Mouse (Mus musculus) skeletal muscle tissue, adult 2 months (tissue): ENCODE data around the gene Carns1.
A peak's percentile ranks its signal among the peaks of the same experiment; 100 is the strongest.
"Not testable (repeated sequence)": the region's sequence is repeated elsewhere in the genome, so short reads cannot be mapped to it uniquely, and the experiment has no call there.

ENCODE experiments used
- DNase-seq: peaks from one replicate; pipeline ENCODE4 v3.0.0-alpha.2; 2012; ENCODE audit warnings: low read depth, low spot score

The Carns1 gene

GRCm38 (mm10) chr19:4131768-4132167 is 43.5 kb downstream of the Carns1 start:
- no peak for DNase-seq

- no peak for DNase-seq
Measured at GRCm38 (mm10) chr19:4131075-4131474, 44.2 kb downstream of the Carns1 start.

GRCm38 (mm10) chr19:4130106-4130505 is 45.2 kb downstream of the Carns1 start:
- no peak for DNase-seq

- DNase-seq: no peak
Measured at GRCm38 (mm10) chr19:4129462-4129861, 45.8 kb downstream of the Carns1 start.

GRCm38 (mm10) chr19:4126759-4127495 is 48.4 kb downstream of the Carns1 start:
- DNase-seq: no peak

- DNase-seq: peak; percentile 97
Measured at GRCm38 (mm10) chr19:4125741-4126696, 49.3 kb downstream of the Carns1 start, which contains the start of gene Aip. Aip (minus strand) TSS chr19:4125858.

- not testable (repeated sequence) for DNase-seq
Measured at GRCm38 (mm10) chr19:4125268-4125667, 50.0 kb downstream of the Carns1 start.

GRCm38 (mm10) chr19:4124432-4124831 is 50.8 kb downstream of the Carns1 start:
- no peak for DNase-seq

GRCm38 (mm10) chr19:4122411-4123370 is 52.6 kb downstream of the Carns1 start:
- no peak for DNase-seq

GRCm38 (mm10) chr19:4121896-4122295 is 53.4 kb downstream of the Carns1 start:
- DNase-seq: not testable (repeated sequence)

- peak; percentile 98 for DNase-seq
Measured at GRCm38 (mm10) chr19:4121097-4121805, 54.0 kb downstream of the Carns1 start.

GRCm38 (mm10) chr19:4120496-4120895 is 54.8 kb downstream of the Carns1 start:
- DNase-seq: no peak

- DNase-seq: no peak
Measured at GRCm38 (mm10) chr19:4119716-4120487, 55.4 kb downstream of the Carns1 start.

GRCm38 (mm10) chr19:4118350-4118749 is 56.9 kb downstream of the Carns1 start:
- no peak for DNase-seq

- no peak for DNase-seq
Measured at GRCm38 (mm10) chr19:4117006-4117405, 58.3 kb downstream of the Carns1 start.

GRCm38 (mm10) chr19:4115816-4116215 is 59.5 kb downstream of the Carns1 start:
- no peak for DNase-seq

- DNase-seq: no peak
Measured at GRCm38 (mm10) chr19:4115144-4115543, 60.1 kb downstream of the Carns1 start.

GRCm38 (mm10) chr19:4114551-4114950 is 60.7 kb downstream of the Carns1 start:
- no peak for DNase-seq
